1 mouse cellular context compared by ENCODE assay signal in genomic region chr14:54603038-54603654, GRCm38 (mm10).
TF ChIP-seq lines count a peak whose summit lies in the region.

No protein-coding gene starts in this region.

TF ChIP-seq in MEL, 35 proteins besides CTCF, POLR2A, EP300 and RAD21:
- TF ChIP-seq MAZ (IDR thresholded peaks at IDR 0.05; ENCODE audit: low read depth, low read length), result peak; percentile 56; the same call in 1 of the 2 replicates
- no peak for TF ChIP-seq UBTF (IDR thresholded peaks at IDR 0.05; ENCODE audit: borderline replicate concordance, insufficient read depth, low read depth, low read length)
- TF ChIP-seq SIN3A (IDR thresholded peaks at IDR 0.05; ENCODE audit: low read length), result peak; percentile 28; the same call in 1 of the 2 replicates
- TF ChIP-seq HCFC1 (IDR thresholded peaks at IDR 0.05; ENCODE audit: low read depth, low read length), result peak; percentile 74
- peak; percentile 68 for TF ChIP-seq NRF1 (IDR thresholded peaks at IDR 0.05; ENCODE audit: insufficient read depth, low read depth, low read length, poor library complexity, severe bottlenecking)
- no peak for TF ChIP-seq USF1 (IDR thresholded peaks at IDR 0.05; ENCODE audit: low read depth, low read length)
- peak; percentile 40; the same call in 1 of the 2 replicates for TF ChIP-seq ETS1 (IDR thresholded peaks at IDR 0.05; ENCODE audit: low read depth, low read length)
- no peak; the same call in 1 of the 2 replicates for TF ChIP-seq MAX (IDR thresholded peaks at IDR 0.05; ENCODE audit: low read length)
- TF ChIP-seq MYB (IDR thresholded peaks at IDR 0.05; ENCODE audit: low read depth, low read length), result no peak
- peak; percentile 73 for TF ChIP-seq TBP (IDR thresholded peaks at IDR 0.05; ENCODE audit: low read depth, low read length)
- TF ChIP-seq BHLHE40 (IDR thresholded peaks at IDR 0.05; ENCODE audit: borderline replicate concordance, low read depth, low read length), result 0 out of 2 replicates have a peak, but pooled peaks have one; percentile 46
- TF ChIP-seq NELFE (IDR thresholded peaks at IDR 0.05; ENCODE audit: low read depth, low read length), result peak; percentile 93
- TF ChIP-seq POLR2AphosphoS2 (IDR thresholded peaks at IDR 0.05; ENCODE audit: low read length), result peak; percentile 82
- no peak for TF ChIP-seq SMC3 (IDR thresholded peaks at IDR 0.05; ENCODE audit: low read depth, low read length)
- peak; percentile 57; the same call in 1 of the 2 replicates for TF ChIP-seq TCF12 (IDR thresholded peaks at IDR 0.05; ENCODE audit: low read depth, low read length)
- TF ChIP-seq TAL1 (IDR thresholded peaks at IDR 0.05; ENCODE audit: low read length), result peak; percentile 66
- TF ChIP-seq ZMIZ1 (IDR thresholded peaks at IDR 0.05; ENCODE audit: low read depth, low read length), result peak; percentile 76; the same call in 1 of the 2 replicates
- TF ChIP-seq RCOR1 (IDR thresholded peaks at IDR 0.05; ENCODE audit: low read depth, low read length), result no peak
- TF ChIP-seq KAT2A (conservative IDR thresholded peaks at IDR 0.05; ENCODE audit: low read depth, low read length), result no peak; the same call in 1 of the 2 replicates
- TF ChIP-seq POLR2AphosphoS5 (IDR thresholded peaks at IDR 0.05; ENCODE audit: borderline replicate concordance, low read depth, low read length), result peak; percentile 93; the same call in 1 of the 2 replicates
- TF ChIP-seq CHD2 (IDR thresholded peaks at IDR 0.05; ENCODE audit: low read length), result peak; percentile 74
- peak; percentile 82 for TF ChIP-seq MXI1 (IDR thresholded peaks at IDR 0.05; ENCODE audit: low read depth, low read length)
- peak; percentile 60 for TF ChIP-seq GATA1 (IDR thresholded peaks at IDR 0.05; ENCODE audit: low read depth, low read length)
